Mouse (Mus musculus) embryonic facial prominence, embryonic 10.5 days (tissue): ENCODE results near the gene Alox5. TPM values are rescaled to one million over a fixed set of nuclear protein-coding genes. Genes with fewer than 3 reads are reported as not detected.

Experiments used
- DNase-seq: peaks from one replicate; pipeline ENCODE4 v3.0.0-alpha.2; 2017; ENCODE audit warnings: low spot score
- H3K27ac ChIP-seq: fragments of 300-500 bp; sonication (generic); replicated peaks from 2 replicates; pipeline ENCODE4 v1.5.1; 2016; ENCODE audit warnings: mild to moderate bottlenecking
- H3K27me3 ChIP-seq: fragments of 300-500 bp; sonication (generic); replicated peaks from 2 replicates; pipeline ENCODE4 v1.6.1; 2016; ENCODE audit warnings: low read depth, mild to moderate bottlenecking; ENCODE audit not compliant: poor library complexity, severe bottlenecking
- H3K36me3 ChIP-seq: fragments of 300-500 bp; sonication (generic); replicated peaks from 2 replicates; pipeline ENCODE4 v1.6.1; 2016; ENCODE audit warnings: mild to moderate bottlenecking, moderate library complexity
- H3K4me1 ChIP-seq: fragments of 300-500 bp; sonication (generic); 2 replicates; pipeline ENCODE4 v1.6.1; 2016
- H3K4me3 ChIP-seq: fragments of 300-500 bp; sonication (generic); 2 replicates; pipeline ENCODE4 v1.5.1; 2016; ENCODE audit warnings: mild to moderate bottlenecking, moderate library complexity
- H3K9me3 ChIP-seq: fragments of 300-500 bp; sonication (generic); 2 replicates; pipeline ENCODE4 v1.6.1; 2016; ENCODE audit warnings: mild to moderate bottlenecking
- WGBS: fragments of 180-500 bp; shearing (Covaris S2); methylation state at CpG from one replicate; pipeline ENCODE4 v1.1.7; 2016; 5-methylcytosine and 5-hydroxymethylcytosine counted together
- polyA plus RNA-seq: library from polyadenylated mRNA; unstranded; fragments of >200 nt; fragmentation: Nextera tagmentation; extraction: Ambion mirVana; gene quantifications from 2 replicates; pipeline ENCODE4 v1.2.1, GENCODE M21; 2016

The Alox5 gene
- polyA plus RNA-seq, 1 experiment from 2014 or later, result 0.93 TPM

DNA sequence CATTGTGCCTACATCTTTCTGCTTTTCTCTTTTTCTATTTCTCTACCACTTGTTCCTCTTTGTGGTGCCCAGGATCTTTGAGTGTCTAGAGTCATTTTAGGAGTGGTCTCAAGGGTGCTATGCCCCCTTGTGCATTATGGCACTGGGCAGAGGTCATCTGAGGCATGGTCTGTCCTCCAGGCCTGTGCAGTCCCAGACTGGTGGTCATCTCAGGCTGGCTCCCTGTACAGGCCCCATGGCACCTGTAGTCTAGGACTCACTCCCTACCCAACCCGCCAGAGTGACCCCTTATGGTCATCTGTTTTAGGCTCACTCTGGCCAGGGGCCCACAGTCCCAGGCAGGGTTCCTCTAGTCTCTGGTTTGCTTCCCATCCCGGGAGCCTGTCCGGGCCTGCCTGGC, 89.5 kb downstream of the Alox5 start:
- no peak for DNase-seq
- Histone ChIP-seq H3K36me3 (no peaks in the 10 kb centered on the region), H3K9me3 (no peaks in the 10 kb centered on the region), H3K27me3 (no peaks in the 10 kb centered on the region), H3K4me1 (0 out of 2 replicates have a peak, but pooled peaks cover 5% of the 10 kb centered on the region), H3K4me3 (no peak overlapping the region), H3K27ac (no peak overlapping the region)
- WGBS, result 92% methylated on average over 3 of the region's 3 CpGs

DNA sequence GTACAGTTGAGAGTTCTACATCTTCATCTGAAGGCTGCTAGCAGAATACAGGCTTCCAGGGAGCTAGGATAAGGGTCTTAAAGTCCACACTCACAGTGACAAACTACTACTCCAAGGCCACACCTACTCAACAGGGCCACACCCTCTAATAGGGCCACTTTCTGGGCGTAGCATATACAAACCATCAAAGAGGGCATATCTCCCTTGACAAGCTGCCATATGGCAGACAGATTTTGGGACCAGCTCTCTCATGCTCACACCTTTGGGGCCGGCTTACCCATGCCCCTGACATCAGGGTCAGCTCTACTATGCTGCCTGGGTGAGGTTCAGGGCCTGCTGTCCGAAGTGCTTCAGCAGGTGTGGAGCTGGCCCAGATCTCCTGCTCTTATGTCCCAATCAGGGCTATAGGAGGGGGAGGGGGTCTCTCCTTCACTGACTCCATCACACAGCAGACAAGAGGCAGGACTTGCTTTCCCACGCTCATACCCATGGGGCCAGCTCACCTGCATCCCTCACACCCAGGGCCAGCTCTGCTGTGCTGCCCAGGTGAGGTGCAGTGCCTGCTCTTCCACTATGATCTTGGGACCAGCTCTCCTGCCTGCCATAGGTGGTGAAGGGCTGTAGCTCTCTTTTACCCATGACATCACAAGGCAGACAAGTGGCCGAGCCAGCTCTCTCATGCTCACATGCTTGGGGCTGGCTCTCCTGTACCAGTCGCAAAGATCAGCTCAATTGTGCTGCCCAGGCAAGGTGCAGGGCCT, 90.6 kb downstream of the Alox5 start:
- H3K4me1 ChIP-seq, result 0 out of 2 replicates have a peak, but pooled peaks cover 5% of the 10 kb centered on the region
- H3K9me3 ChIP-seq, result no peaks in the 10 kb centered on the region
- H3K27ac ChIP-seq, result no peak overlapping the region
- DNase-seq, result no peak
- no peaks in the 10 kb centered on the region for H3K27me3 ChIP-seq
- 86% methylated on average over 6 of the region's 6 CpGs for WGBS
- H3K36me3 ChIP-seq, result no peaks in the 10 kb centered on the region
- H3K4me3 ChIP-seq, result no peak overlapping the region

DNA sequence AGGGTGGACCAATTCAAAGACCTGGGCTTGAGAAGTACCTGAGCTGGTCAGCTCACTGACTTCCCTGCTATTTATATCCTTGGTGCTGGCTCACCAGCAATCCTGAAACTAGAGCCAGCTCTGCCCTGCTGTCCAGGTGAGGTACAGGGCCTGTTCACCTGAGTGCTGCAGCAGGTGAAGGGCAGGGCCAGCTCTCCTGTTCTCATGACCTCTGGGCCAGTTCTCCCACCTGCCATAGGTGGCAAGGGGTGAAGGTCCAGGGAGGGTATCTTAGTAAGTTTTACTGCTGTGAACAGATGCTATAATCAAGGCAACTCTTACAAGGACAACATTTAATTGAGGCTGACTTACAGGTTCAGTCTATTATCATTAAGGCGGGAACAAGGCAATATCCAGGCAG, 91.2 kb downstream of the Alox5 start:
- H3K36me3 ChIP-seq, result no peaks in the 10 kb centered on the region

DNA sequence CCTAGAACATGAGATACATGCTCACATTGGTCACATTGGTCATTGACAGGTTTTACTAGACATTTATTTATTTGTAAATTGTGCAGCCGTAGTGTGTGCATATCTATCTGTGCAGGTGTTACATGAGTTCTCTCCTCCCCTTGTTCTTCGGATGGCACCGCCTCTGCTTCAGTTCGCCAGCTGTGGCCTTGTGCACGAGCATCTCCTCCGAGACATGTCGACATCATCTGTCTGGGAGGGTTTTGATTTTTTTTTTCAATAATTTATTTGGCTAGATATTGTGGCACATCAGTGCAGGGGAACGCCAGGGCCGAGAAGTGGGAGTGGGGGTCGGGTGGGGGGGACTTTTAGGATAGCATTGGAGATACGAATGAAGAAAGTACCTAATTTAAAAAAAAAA, 93.0 kb downstream of the Alox5 start:
- Histone ChIP-seq H3K27ac (no peak overlapping the region), H3K36me3 (no peaks in the 10 kb centered on the region), H3K4me3 (no peak overlapping the region), H3K27me3 (no peaks in the 10 kb centered on the region), H3K4me1 (0 out of 2 replicates have a peak, but pooled peaks cover 5% of the 10 kb centered on the region), H3K9me3 (no peaks in the 10 kb centered on the region)
- DNase-seq, result no peak
- whole genome bisulfite sequencing, result 89% methylated on average over 11 of the region's 11 CpGs

More for the DNA sequence above, 91.2 kb downstream of the Alox5 start:
- Histone ChIP-seq H3K4me1 (0 out of 2 replicates have a peak, but pooled peaks cover 5% of the 10 kb centered on the region), H3K27me3 (no peaks in the 10 kb centered on the region), H3K4me3 (no peak overlapping the region), H3K27ac (no peak overlapping the region), H3K9me3 (no peaks in the 10 kb centered on the region)
- 91% methylated on average over 1 of the region's 1 CpGs for WGBS
- DNase-seq, result no peak

DNA sequence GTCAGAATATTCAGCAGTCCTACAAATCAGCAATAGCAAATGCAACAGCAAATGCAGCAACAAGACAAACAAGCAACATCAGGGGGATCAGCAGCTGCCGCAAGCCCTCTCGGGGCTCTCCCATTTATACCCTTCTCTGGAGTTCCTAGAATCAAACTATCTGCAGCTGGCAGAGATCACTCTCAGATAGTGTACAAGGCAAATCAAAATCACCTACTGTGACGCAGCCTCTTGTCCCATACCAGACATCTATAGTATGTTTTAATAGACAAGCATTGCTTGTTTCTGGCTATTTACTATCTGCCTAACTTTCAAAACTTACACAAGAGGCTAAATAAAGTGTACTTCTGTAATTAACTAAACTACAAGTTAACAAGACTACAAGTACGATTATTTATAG, 99.0 kb downstream of the Alox5 start:
- no peak for DNase-seq
- Histone ChIP-seq H3K36me3 (no peaks in the 10 kb centered on the region), H3K9me3 (no peaks in the 10 kb centered on the region), H3K27ac (no peak overlapping the region), H3K4me3 (no peak overlapping the region), H3K4me1 (no peaks in the 10 kb centered on the region), H3K27me3 (no peaks in the 10 kb centered on the region)
- 94% methylated on average over 4 of the region's 4 CpGs for WGBS

DNA sequence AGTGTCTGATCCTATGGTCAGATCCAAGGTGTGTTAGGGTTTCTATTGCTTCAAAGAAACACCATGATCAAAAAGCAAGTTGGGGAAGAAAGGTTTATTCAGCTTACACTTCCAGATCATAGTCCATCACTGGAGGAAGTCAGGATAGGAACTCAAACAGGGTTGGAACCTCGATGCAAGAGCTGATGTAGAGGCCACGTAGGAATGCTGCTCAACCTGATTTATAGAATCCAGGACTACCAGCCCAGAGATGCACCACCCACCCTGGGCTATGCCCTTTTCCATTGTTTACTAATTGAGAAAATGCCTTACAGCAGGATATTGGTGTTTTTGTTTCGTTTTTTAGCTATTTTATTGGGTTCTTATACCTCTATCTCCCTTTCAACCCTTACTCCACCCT, 99.5 kb downstream of the Alox5 start:
- no peaks in the 10 kb centered on the region for H3K4me1 ChIP-seq
- WGBS, result 82% methylated on average over 3 of the region's 3 CpGs
- no peaks in the 10 kb centered on the region for H3K36me3 ChIP-seq
- H3K27me3 ChIP-seq, result no peaks in the 10 kb centered on the region
- H3K9me3 ChIP-seq, result no peaks in the 10 kb centered on the region
- no peak for DNase-seq
- no peak overlapping the region for H3K27ac ChIP-seq
- no peak overlapping the region for H3K4me3 ChIP-seq

Other genes with a start within 250 kb of the Alox5 start
- gene Zfand4, start 197.0 kb downstream of the Alox5 start, polyA plus RNA-seq, result 5.8 and 7.6 TPM in 2 replicates
- 24.7 and 26.5 TPM in 2 replicates for gene March8, start 123.2 kb downstream of the Alox5 start, polyA plus RNA-seq
- gene Olfr211, start 27.9 kb upstream of the Alox5 start, polyA plus RNA-seq, result not detected in 2 replicates
- not detected in 2 replicates for gene Olfr212, start 45.3 kb upstream of the Alox5 start, polyA plus RNA-seq
- not detected in 2 replicates for gene Olfr213, start 77.3 kb upstream of the Alox5 start, polyA plus RNA-seq
- gene Gm5580, start 90.0 kb upstream of the Alox5 start, polyA plus RNA-seq, result 0.64 and 0.85 TPM in 2 replicates
- not detected in 2 replicates for gene Olfr214, start 93.1 kb upstream of the Alox5 start, polyA plus RNA-seq
- gene Olfr215, start 123.0 kb upstream of the Alox5 start, polyA plus RNA-seq, result not detected in 2 replicates
- 267 TPM in 2 replicates for gene Zfp422, start 167.8 kb upstream of the Alox5 start, polyA plus RNA-seq
- 16.5 and 20.6 TPM in 2 replicates for gene Depp1, start 189.4 kb upstream of the Alox5 start, polyA plus RNA-seq
- 12.8 and 19.0 TPM in 2 replicates for gene Rassf4, start 212.8 kb upstream of the Alox5 start, polyA plus RNA-seq